Mouse (Mus musculus) skeletal muscle tissue, adult 2 months (tissue): ENCODE results near the gene Nectin1.

Source experiments
- DNase-seq: peaks from one replicate; pipeline ENCODE4 v3.0.0-alpha.2; 2012; ENCODE audit warnings: low read depth, low spot score

The Nectin1 gene

GRCm38 (mm10) chr9:43743647-43744137 lies at the start of gene Nectin1:
Gene Nectin1 (plus strand): TSS chr9:43743984.
- peak; percentile 68 for DNase-seq

- peak; percentile 13 for DNase-seq
Measured at GRCm38 (mm10) chr9:43698080-43698712, 45.6 kb upstream of the Nectin1 start.

- no peak for DNase-seq
Measured at GRCm38 (mm10) chr9:43698841-43699240, 44.9 kb upstream of the Nectin1 start.

DNA sequence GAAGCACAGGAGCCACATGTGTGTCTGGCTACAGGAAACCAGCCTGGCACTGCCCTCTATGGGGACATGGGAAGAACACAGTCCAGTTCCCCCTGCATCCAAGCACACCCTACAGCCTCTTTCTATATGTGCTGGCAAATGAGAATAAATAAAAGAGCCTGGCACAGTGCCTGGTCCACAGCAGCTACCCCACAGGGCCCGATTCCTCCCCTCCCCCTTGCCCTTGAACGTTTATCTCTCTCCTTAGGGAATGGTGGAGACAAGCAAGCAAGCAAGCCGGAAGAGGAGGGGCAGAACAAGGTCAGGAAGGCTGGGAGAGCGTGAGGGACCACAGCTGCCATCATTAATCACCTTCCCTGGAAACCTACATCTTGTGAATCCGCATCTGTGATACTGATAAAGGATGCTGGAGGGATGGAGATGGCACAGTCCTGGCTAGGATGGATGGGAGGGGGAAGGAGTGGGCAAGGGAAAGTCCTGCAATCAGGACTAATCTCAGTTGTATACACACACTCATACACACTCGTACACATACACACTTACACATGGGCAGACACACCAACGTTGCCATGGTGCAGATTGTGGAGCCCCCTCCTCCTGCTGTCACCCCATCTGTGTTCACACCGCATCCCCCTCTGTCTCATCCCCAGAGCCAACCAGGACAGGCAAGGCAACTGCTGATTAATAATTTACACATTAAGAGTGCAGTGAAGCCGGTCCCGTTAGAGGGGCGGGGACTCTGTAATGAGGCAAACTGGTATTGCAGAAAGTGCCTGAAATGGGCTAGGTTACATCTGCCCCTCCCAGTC lies 44.2 kb upstream of the Nectin1 start:
- no peak for DNase-seq

- DNase-seq = no peak
Measured at GRCm38 (mm10) chr9:43700226-43700579, 43.6 kb upstream of the Nectin1 start.

- no peak for DNase-seq
Measured at GRCm38 (mm10) chr9:43701748-43702147, 42.0 kb upstream of the Nectin1 start.

DNA sequence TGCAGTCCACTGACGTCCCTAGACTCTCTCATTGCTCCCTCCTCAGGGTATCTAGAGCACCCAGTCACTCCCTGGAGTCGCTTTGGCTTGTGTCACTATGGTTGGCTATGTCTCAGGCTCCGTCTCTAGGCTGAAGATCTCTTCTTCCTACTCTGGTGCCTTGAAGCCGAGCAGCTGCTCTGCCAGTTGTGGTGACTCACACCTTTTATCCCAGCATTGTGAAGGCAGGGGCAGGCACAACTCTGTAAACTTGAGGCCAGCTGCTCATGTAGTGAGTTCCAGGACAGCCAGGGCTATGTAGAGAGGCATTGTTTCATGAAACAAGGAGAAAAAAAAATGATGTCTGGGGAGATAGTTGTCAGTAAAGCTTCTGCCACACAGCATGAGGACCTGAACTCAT lies 36.2 kb upstream of the Nectin1 start:
- no peak for DNase-seq

DNA sequence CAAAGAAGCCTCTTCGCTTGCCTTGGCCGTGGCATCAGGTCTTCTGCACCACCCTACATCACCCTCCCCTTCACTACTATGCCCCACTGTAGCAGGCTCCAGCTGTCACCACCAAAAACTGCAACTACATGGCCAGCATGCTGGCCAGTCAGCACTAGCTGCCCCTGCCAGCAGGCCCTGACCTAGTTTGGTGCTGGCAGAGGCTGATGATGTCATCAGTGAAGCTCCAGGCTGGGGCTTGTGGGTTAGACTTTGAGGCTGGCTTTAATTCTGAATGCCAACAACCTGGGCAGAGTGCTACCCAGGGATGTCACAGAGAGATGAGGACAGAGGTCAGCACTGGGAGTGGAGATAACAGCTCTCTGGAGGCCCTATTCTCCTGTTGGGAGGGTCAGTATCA lies 35.1 kb upstream of the Nectin1 start:
- DNase-seq = peak; percentile 12

- DNase-seq = no peak
Measured at GRCm38 (mm10) chr9:43713432-43713831, 30.4 kb upstream of the Nectin1 start.

- peak; percentile 79 for DNase-seq
Measured at GRCm38 (mm10) chr9:43719407-43719839, 24.4 kb upstream of the Nectin1 start.

DNA sequence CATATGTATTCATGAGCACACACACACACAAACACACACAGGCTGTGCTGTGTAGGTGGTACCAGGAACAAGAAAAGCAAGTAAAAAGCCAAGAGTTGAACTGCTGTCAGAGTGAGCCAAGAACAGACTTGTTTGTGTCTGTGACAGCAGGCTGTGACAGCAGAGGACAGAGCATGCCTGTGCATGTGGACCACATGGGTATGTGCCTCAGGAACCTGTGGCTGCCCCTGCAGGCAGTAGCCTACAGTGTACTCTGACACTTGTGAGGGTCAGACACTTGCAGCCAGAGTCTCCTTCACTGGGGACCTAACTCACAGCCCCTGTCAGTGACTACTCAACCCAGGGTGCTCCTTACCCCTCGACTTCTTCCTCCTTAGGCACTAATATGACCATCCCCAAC lies 23.7 kb upstream of the Nectin1 start:
- no peak for DNase-seq

- no peak for DNase-seq
Measured at GRCm38 (mm10) chr9:43724093-43724492, 19.7 kb upstream of the Nectin1 start.

DNA sequence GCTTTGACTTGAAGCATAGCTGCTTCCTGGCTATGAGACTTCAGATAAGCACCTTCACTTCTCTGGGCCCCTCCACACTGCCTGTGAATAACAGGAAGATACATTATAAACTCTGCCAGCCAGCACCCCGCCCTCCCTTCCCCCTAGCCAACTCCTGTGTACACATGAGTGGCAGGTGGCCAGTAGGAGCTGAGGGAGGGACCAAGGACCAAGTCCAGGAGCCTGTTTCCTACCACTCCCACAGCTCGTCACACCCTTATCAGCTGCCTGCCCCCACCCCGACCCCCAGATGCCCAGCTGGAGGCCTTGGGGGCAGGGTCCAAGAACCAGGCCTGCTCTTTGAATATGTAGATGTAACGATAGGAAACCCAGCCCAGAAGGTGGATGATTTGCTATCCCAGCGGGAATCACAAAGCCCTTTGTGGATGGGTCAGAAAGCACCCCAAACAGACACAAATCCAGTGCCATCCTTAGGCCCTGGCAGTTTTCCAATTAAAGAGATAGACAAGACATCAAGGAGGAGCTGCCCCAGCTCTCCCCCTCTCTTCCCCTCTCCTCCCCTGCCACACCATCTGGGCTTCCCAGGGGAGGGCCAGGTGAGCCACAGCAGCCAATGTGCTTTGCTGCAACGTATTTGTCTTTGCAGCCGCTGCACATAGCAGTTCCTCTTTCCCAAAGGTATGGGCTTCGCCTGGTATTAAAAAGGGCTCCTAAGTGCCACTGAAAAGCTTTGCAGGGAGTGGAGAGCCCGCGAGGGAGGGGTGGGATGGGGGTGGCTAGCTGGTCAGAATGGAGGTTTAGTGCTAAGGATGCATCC lies 14.1 kb upstream of the Nectin1 start:
- DNase-seq = no peak

GRCm38 (mm10) chr9:43730284-43731027 lies 13.3 kb upstream of the Nectin1 start:
- no peak for DNase-seq

DNA sequence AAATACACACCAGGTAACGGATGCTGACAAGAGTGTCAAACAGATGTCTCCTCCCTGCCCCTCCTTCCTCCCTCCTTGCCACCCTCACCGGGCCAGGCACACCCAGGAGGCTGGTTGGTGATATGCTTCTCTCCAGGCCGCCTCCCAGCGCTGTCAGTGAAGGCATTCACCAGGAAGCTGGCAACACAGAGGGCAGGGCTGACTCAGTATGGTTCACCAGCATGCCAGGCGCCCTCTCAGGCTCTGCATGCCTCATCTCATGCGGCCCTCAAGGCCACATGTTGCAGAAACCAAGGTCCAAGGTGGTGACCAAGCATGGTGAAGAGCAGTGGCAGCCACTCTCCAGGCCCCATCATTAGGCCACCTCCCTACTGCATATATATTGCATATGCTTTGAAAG lies 11.9 kb upstream of the Nectin1 start:
- DNase-seq = no peak

GRCm38 (mm10) chr9:43732671-43733070 lies 11.1 kb upstream of the Nectin1 start:
- DNase-seq = no peak

- no peak for DNase-seq
Measured at GRCm38 (mm10) chr9:43734952-43735351, 8.8 kb upstream of the Nectin1 start.

DNA sequence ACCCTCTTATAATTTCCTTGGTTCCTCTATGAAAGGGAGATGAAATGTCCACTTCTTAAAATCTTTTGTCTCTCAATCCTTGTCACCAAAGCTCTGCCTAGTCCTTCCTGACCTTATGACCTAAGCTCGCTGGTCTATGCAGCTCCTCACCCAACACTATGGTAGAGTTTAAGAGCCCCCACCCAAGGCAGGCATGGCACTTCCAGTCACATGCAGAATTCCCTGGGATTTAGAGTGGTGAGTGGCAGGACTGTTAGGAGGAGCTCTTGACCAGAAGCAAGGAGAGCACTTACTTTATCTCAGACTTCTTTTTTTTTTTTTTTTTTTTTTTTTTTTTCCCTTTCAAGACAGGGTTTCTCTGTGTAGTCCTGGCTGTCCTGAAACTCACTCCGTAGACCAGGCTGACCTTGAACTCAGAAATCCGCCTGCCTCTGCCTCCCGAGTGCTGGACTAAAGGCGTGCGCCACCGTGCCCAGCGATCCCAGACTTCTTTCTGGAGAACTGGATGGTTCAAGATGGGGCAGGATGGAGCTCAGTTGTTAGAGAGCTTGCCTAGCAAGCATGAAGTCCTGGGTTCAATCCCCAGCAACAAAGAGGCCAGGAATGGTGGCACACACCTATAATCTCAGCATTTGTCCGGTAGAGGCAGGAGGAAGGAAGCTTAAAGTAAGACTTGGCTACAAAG lies 7.6 kb upstream of the Nectin1 start:
- no peak for DNase-seq

DNA sequence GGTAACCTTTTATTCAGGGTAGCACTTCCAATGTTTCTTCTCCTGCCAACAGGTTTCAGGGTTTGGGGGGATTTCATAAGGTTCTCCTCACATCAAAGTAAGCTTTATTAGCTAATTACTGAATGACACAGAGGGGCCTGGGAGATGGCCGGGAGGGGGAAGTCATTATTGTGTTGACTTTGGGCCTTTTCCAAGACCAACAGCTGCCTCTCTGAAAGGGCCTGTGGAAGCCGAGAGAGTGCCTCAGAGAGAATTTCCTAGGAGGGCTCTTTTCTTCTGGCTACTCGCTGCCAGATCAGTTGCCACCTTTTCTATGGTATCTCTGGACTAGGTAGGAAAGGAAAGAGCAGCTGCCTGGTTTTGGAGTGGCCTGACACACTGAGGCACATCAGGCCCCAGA lies 6.5 kb upstream of the Nectin1 start:
- no peak for DNase-seq

DNA sequence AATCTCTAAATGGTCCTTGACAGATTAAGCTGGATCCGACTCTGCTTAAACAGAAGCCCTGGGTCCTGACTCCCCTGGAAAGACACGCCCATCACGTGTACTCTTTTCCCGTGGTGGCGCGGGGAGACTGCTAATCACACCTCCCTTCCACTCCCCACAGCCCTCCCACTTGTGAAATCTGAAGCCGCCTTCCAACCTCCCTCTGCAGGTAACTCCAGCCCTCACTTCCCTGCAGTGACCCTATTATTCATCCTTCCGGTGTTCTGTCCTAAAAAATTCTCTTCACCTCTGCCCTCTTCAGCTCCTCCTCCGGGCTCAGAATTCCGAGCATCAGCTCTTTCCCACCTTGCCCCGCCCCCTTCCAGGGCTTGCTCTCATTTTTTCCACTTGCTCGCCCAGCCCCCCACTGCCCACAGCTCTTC lies 5.9 kb upstream of the Nectin1 start:
- DNase-seq = no peak
